Mouse (Mus musculus): ENCODE results near the gene Msh6. TPM values are rescaled to one million over a fixed set of nuclear protein-coding genes. Genes with fewer than 3 reads are reported as not detected.
"Not testable (repeated sequence)": the region's sequence is repeated elsewhere in the genome, so short reads cannot be mapped to it uniquely, and the experiment has no call there.

Gene Msh6
- polyA plus RNA-seq, 1 experiment from 2014 or later, result 95.5 TPM

GRCm38 (mm10) chr17:87959931-87960330 lies 14.9 kb upstream of the Msh6 start:
- not testable (repeated sequence) for H3K27ac ChIP-seq (ENCODE audit: low read depth, low read length); H3K27me3 ChIP-seq (ENCODE audit: control insufficient read depth, insufficient read depth, low read length); H3K4me1 ChIP-seq (ENCODE audit: control insufficient read depth, insufficient read depth, low read length); H3K36me3 ChIP-seq (ENCODE audit: control insufficient read depth, insufficient read depth, low read length); H3K9me3 ChIP-seq (ENCODE audit: control insufficient read depth, low read length); H3K4me2 ChIP-seq; ATAC-seq (ENCODE audit: low FRiP score); H3K9ac ChIP-seq (ENCODE audit: low read length); DNase-seq (ENCODE audit: low spot score, missing footprints); H3K4me3 ChIP-seq (ENCODE audit: low read depth, low read length)
- 92% methylated on average over 5 of the region's 5 CpGs for WGBS

- Histone ChIP-seq H3K4me3 (ENCODE audit: low read depth, low read length) (no peak overlapping the region), H3K27me3 (ENCODE audit: control insufficient read depth, insufficient read depth, low read length) (no peaks in the 10 kb centered on the region), H3K9ac (ENCODE audit: low read length) (no peak overlapping the region), H3K4me1 (ENCODE audit: control insufficient read depth, insufficient read depth, low read length) (no peaks in the 10 kb centered on the region), H3K9me3 (ENCODE audit: control insufficient read depth, low read length) (no peaks in the 10 kb centered on the region), H3K27ac (ENCODE audit: low read depth, low read length) (no peak overlapping the region), H3K4me2 (no peak overlapping the region), H3K36me3 (ENCODE audit: control insufficient read depth, insufficient read depth, low read length) (no peaks in the 10 kb centered on the region)
- no peak for DNase-seq (ENCODE audit: low spot score, missing footprints)
- 91% methylated on average over 13 of the region's 14 CpGs for WGBS
- no peak for ATAC-seq (ENCODE audit: low FRiP score)
Measured at GRCm38 (mm10) chr17:87963081-87964075, 11.5 kb upstream of the Msh6 start.

DNA sequence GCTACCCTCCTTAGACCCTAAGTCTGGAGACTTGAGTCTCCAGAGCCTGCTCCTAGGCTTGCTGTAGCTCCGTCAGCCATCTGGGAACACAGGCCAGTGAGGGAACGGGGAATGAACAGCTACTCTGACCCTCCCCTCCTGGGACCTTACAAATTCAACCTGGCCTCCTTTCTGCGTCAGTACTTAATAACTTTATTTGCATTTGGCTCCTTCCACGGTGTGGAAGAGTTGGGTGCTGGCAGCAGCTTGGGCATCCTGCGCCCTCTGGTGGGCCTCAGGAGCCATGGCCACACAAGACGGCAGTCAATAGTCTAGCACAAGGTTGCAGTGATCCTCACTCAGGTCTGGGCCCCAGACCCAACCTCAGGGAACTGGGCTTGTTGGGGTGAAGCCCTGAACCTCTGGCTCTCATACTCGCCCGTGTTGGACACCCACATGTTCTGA lies 6.4 kb upstream of the Msh6 start:
- not testable (repeated sequence) for DNase-seq (ENCODE audit: low spot score, missing footprints); H3K9ac ChIP-seq (ENCODE audit: low read length); H3K4me3 ChIP-seq (ENCODE audit: low read depth, low read length); H3K4me2 ChIP-seq; H3K27me3 ChIP-seq (ENCODE audit: control insufficient read depth, insufficient read depth, low read length); H3K27ac ChIP-seq (ENCODE audit: low read depth, low read length); H3K36me3 ChIP-seq (ENCODE audit: control insufficient read depth, insufficient read depth, low read length); H3K4me1 ChIP-seq (ENCODE audit: control insufficient read depth, insufficient read depth, low read length); H3K9me3 ChIP-seq (ENCODE audit: control insufficient read depth, low read length)
- peak; percentile 62; the same call in 1 of the 2 replicates for ATAC-seq (ENCODE audit: low FRiP score)
- 41% methylated on average over 6 of the region's 8 CpGs for WGBS

DNA sequence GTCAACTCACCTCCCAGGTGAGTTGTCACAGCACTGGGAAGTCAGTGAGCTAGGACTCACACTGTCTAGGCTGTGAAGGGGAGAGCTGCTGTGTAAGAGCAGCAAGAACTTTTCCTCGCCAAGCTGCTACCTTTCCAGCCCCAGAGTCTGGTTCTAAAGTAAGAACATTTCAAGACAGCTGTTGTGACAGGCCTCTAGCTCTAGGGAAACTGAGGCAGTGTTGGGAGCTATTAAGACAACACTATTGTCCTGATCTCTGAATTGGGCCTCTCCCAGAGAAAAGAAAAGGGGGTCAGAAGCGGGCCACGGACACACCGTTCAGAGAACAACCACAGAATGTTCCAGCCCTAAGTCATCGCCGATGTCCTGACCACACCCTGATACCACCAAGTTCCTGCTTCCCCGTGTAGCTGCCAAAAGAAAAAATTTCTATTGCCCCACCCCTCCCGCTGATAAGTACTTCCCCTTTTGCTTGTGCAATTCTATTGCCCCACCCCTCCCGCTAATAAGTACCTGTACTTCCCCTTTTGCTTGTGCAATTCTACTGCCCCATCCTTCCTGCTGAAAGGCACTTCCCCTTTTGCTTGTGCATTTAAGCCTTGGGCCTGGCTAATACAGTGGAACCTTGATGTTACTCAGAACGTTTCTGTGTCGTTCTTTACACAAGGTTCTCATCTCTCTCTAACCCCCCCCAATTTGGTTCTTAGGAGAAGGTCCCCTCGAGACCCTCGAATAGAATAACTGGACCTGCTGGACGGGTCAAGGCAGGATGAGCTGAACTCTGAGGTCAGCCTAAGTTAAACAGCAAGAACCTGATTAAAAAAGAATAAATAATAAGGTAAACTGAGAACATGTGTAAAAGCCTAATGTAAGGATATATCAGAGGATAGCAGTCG lies 2.9 kb upstream of the Msh6 start:
- not testable (repeated sequence) for ATAC-seq (ENCODE audit: low FRiP score); H3K27ac ChIP-seq (ENCODE audit: low read depth, low read length); H3K4me3 ChIP-seq (ENCODE audit: low read depth, low read length); H3K36me3 ChIP-seq (ENCODE audit: control insufficient read depth, insufficient read depth, low read length); H3K9me3 ChIP-seq (ENCODE audit: control insufficient read depth, low read length); H3K27me3 ChIP-seq (ENCODE audit: control insufficient read depth, insufficient read depth, low read length); H3K9ac ChIP-seq (ENCODE audit: low read length); DNase-seq (ENCODE audit: low spot score, missing footprints); H3K4me2 ChIP-seq
- H3K4me1 ChIP-seq (ENCODE audit: control insufficient read depth, insufficient read depth, low read length), result peaks cover 13% of the 10 kb centered on the region
- 87% methylated on average over 15 of the region's 15 CpGs for WGBS

DNA sequence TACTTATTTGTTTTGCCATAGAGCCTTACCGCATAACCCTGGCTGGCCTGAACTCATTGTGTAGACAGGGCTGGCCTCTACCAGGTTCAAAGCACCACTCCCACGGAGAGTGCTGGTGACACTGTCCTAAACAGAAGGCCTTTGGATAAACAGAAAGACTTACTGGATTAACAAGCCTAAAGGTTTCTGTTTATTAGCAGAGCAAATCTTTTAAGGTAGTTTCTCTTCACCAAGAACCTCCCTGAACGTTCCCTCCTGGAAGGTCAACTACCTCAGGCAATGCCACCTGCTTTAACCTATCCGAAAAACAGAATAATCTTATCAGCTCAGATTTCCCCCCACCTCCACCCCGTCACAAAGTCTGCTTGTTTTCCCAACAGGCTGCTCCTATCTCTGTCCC lies 2.0 kb upstream of the Msh6 start:
- Histone ChIP-seq H3K9me3 (ENCODE audit: control insufficient read depth, low read length) (no peaks in the 10 kb centered on the region), H3K27me3 (ENCODE audit: control insufficient read depth, insufficient read depth, low read length) (no peaks in the 10 kb centered on the region), H3K4me2 (no peak overlapping the region), H3K27ac (ENCODE audit: low read depth, low read length) (no peak overlapping the region), H3K4me3 (ENCODE audit: low read depth, low read length) (no peak overlapping the region), H3K9ac (ENCODE audit: low read length) (no peak overlapping the region), H3K36me3 (ENCODE audit: control insufficient read depth, insufficient read depth, low read length) (no peaks in the 10 kb centered on the region), H3K4me1 (ENCODE audit: control insufficient read depth, insufficient read depth, low read length) (peaks cover 13% of the 10 kb centered on the region)
- no peak for ATAC-seq (ENCODE audit: low FRiP score)
- peak; percentile 73 for DNase-seq (ENCODE audit: low spot score, missing footprints)
- WGBS, result 83% methylated on average over 5 of the region's 5 CpGs

DNA sequence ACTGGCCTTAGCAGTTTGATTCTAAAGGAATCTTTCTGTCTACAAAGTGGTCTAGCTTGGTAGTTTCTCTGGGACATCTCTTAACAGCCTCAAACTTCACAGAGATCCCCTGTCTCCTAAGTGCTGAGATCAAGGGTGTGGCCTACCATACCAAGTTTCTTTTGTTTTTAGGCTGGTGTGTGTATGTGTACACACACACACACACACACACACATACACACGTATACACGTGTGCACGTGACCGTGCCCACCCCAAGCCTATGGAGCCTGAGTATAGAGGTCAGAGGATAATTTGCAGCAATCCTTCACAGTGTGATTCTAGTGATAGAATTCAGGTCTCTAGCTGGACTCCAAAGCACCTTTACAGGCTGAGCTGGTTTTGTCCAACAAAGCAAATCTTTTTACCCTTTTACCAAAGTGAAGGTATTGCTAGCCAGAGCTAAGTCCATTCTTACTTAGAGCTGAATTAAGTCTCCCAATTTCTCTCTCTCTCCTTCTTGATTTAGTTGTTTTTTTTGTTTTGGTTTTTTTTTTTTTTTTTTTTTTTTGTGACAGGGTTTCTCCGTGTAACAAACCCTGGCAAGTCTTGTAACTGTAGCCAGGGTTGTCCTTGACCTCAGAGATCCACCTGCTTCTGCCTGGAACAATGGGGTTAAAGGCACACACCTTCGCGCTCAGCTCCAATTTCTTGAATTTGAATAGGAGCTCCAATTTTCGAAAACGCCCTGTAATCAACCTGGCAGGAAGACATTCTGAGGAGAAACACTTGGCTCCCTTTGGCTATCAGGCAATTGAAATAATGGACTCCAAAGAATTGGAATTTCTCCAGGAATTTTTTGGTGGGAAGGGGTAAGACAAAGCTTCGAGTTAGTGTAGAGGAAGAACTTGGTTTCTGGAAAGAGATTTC lies 1.3 kb upstream of the Msh6 start:
- Histone ChIP-seq H3K9ac (ENCODE audit: low read length) (no peak overlapping the region; the same call in 1 of the 2 replicates), H3K27me3 (ENCODE audit: control insufficient read depth, insufficient read depth, low read length) (no peaks in the 10 kb centered on the region), H3K9me3 (ENCODE audit: control insufficient read depth, low read length) (no peaks in the 10 kb centered on the region), H3K36me3 (ENCODE audit: control insufficient read depth, insufficient read depth, low read length) (no peaks in the 10 kb centered on the region), H3K4me3 (ENCODE audit: low read depth, low read length) (no peak overlapping the region), H3K27ac (ENCODE audit: low read depth, low read length) (no peak overlapping the region), H3K4me1 (ENCODE audit: control insufficient read depth, insufficient read depth, low read length) (peaks cover 13% of the 10 kb centered on the region), H3K4me2 (peak overlapping the region; percentile 61; the same call in 1 of the 2 replicates)
- DNase-seq (ENCODE audit: low spot score, missing footprints), result peak; percentile 77
- no peak for ATAC-seq (ENCODE audit: low FRiP score)
- WGBS, result 71% methylated on average over 10 of the region's 10 CpGs

DNA sequence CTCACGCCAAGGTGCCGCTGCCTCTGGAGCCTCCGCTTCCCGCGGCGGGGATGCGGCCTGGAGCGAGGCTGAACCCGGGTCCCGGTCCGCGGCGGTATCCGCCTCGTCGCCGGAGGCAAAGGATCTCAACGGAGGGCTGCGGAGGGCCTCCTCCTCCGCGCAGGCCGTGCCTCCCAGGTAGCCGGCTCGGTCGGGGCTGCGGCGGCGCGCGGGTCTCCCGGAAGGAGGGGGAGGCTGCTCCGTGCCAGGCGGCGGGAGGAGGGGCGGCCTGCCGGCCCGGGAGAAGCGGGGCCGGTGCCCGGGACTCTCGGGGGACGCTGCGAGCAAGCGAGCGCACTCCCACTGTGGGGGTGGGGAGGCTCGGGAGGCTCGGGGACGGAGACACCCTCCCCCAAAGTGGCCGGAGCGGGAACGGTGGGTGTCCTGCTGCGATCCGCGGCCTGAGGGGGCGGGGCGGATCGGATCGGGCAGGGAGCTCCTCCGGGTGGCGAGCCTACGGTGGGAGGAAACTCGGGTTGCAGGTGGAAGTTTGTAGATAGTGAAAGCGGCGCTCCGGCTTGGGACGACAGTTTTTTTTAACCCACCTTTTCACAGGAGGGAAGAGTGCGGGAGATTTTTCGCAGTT lies 479 bp downstream of the Msh6 start:
- peak; percentile 94 for DNase-seq (ENCODE audit: low spot score, missing footprints)
- WGBS, result under 1% methylated on average over 57 of the region's 68 CpGs
- peak; percentile 72 for ATAC-seq (ENCODE audit: low FRiP score)
- no peaks in the 10 kb centered on the region for H3K27me3 ChIP-seq (ENCODE audit: control insufficient read depth, insufficient read depth, low read length)
- H3K9ac ChIP-seq (ENCODE audit: low read length), result peak overlapping the region; percentile 97
- H3K4me3 ChIP-seq (ENCODE audit: low read depth, low read length), result peak overlapping the region; percentile 95
- H3K4me1 ChIP-seq (ENCODE audit: control insufficient read depth, insufficient read depth, low read length), result peaks cover 13% of the 10 kb centered on the region
- H3K4me2 ChIP-seq, result peak overlapping the region; percentile 74
- no peaks in the 10 kb centered on the region for H3K9me3 ChIP-seq (ENCODE audit: control insufficient read depth, low read length)
- H3K36me3 ChIP-seq (ENCODE audit: control insufficient read depth, insufficient read depth, low read length), result no peaks in the 10 kb centered on the region
- H3K27ac ChIP-seq (ENCODE audit: low read depth, low read length), result peak overlapping the region; percentile 77
